Mouse (Mus musculus): ENCODE measurements around the gene Zcwpw1.

Zcwpw1 gene

DNA sequence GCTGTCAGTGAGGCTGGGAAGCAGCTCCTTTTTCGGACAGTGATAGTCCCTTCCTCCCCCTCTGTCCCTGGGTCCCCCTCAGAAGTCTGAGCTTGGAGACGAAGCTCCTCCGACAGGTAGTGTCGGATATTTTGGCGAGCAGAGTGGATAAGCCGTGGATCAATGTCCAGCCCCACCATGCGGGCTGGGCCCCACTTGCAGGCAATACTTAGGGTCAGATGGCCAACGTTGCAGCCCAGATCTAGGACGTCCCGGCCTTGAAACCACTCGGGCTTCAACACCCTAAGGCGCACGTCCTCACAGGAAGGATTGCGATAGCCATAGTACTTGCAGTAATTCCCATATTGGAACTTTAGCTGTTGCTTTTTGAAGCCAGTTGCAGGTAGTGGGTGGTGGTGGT, 3.1 kb upstream of the Zcwpw1 start:
- no peak for DNase-seq (ENCODE audit: low read depth, low spot score)

DNA sequence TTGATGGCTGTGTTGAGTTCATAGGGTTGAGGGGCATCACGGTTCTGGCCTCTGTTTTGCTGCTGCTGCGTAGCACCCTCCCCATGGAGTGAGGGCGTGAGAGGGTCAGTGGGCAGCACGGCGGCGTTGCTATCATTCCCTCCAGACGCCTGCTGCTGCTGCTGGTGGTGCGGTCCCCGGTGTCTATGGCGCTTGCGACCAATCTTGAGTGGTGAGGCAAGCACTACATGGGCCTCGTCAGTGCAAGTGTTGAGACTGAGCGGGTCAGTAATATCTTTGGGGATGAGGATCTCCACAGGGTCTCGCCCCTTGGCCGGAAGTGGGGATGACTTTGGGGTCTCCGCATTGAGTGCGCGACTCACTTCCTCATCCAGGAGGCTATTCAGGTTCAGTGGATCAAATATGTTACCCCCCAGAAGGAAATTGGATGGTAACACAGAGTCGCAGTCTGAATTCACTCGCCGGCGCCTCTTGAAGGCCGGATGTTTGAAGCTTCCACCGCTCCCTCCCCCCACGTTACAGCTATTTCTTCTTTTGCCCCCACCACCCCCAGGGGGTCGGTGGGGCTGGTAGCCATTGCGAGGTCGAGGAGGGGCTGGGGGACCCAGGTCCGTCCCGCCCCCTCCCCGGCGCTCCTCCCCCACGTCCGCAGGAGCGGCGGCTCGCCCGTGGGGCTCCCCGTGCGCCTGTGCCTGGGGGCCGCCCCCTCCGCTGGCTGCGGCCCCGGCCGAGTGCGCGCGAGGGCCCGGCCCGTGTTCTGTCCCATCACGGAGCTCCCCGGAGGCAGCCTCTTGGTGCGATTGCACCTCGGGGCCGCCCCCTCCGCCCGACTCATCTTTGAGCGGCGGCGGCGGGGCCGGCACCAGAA, 2.2 kb upstream of the Zcwpw1 start:
- no peak for DNase-seq (ENCODE audit: low read depth, low spot score)

DNA sequence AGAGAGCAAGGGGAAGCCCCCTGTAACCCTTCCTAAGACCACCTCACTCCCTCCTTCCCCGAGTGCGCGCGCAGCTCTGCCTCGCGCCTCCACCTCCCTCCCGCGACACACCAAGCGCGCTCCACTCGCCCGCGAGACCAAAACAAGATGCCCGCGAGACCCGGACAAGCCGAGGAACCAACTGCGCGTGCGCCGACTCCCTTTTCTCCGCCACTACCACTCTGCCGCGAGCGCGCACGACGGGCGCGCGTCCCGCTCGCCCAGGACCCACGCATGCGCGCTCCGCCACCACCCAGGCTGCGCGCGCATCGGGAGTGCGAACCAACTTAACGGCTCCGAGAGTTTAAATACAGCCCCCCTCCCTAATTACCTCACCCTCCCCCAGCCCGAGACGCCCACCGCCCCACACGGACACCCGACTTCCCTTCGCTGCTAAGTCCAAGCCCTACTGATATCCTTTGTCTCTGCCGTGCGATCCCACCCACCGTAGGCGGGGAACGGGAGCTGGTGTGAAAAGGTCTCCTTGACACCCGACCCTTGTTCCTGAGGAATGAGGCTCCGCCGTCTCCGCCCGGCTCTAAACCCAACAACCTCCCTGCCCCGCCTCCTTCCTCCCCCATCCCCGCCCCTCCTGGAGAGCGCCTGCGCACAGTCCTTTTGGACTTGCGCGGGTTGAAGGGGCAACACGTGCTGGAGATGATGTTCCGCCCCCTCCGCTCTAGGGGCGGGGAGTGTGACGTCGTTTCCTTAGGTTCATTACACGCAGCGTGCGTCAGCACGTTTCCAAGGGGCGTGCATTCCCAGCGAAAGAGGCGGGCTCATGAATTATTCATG, 1.3 kb upstream of the Zcwpw1 start:
- peak; percentile 100 for DNase-seq (ENCODE audit: low read depth, low spot score)

DNA sequence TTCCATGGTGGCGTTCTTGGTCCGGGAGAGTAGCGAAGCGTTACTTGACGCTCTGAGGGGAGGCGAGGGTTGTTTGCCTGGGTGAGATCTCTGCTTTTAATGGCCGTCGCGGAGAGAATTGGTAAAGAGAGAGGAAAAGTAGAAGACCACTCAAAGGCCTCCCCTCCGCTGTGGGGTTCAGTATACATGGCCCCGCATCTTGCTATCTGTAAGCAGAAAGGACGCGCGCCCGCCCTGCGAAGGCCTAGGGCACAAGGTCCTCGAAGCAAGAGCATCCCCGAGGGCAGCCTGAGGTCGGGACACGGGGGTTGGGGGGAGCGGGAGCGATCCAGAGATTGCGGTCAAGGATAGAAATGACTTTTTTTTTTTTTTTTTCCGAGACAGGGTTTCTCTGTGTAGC, 573 bp downstream of the Zcwpw1 start:
- no peak for DNase-seq (ENCODE audit: low read depth, low spot score)

DNA sequence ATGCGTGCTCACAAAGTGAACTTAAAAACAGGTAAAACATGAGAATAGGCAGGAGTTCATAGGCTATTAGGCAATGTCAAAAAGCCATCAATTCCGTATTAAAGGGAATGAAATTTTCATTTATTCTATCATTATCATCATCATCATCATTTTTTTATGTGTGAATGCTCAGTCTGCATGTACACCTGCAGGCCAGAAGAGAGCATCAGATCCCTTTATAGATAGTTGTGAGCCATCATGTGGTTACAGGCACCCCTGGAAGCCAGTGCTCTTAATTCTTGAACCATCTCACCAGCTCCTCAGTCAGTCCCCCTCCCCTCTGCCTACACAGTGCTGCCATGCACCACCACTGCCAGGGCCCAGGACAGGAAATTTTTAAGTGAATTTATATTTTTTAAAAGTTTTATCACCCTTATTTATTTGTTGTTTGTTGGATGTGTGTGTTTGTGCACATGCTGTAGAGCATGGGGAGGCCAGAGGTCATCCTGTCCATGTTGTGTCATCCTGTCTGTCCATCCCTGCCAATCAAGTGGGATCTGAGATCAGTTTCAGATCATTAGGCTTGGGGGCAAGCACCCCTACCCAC, 1.4 kb downstream of the Zcwpw1 start:
- no peak for DNase-seq (ENCODE audit: low read depth, low spot score)

GRCm38 (mm10) chr5:137791553-137791952, 4.0 kb downstream of the Zcwpw1 start:
- DNase-seq (ENCODE audit: low read depth, low spot score) = no peak

GRCm38 (mm10) chr5:137796606-137797005, 9.0 kb downstream of the Zcwpw1 start:
- no peak for DNase-seq (ENCODE audit: low read depth, low spot score)

DNA sequence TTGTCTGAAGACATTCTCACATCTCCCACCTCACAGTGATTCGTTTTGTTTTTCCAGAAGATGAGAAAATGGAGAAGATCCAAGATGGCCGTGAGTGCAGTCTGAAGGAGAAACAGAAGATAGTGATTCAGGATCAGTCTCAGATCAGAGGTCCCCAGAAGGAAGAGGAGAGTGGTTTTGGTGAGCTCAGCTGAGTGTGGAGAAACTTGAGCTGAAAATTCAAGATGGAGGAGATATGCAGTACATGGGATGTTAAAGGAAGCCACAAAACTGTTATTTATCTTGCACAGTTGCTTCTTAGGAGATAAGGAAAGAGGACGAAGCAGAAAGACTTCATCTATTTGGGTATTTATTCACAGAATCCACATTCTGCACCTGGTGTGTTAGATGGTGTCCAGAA, 13.3 kb downstream of the Zcwpw1 start:
- DNase-seq (ENCODE audit: low read depth, low spot score) = no peak

DNA sequence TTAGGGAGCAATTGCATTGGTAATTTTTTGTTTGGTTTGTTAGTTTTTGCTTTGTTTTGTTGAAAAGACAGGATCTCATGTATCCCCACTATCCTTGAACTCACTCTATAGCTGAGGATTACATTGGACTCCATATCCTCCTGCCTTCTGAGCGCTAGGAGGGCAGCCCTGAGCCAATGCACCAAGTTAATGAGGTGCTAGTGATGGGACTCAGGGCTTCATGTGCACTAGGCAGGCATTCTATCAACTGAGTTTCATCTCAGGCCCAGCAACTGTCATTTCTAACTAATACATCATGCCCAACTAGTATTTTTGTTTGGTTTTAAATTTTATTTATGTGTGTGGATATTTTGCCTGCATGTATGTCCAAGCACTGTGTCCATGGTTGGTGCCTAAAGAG, 18.6 kb downstream of the Zcwpw1 start:
- no peak for DNase-seq (ENCODE audit: low read depth, low spot score)

DNA sequence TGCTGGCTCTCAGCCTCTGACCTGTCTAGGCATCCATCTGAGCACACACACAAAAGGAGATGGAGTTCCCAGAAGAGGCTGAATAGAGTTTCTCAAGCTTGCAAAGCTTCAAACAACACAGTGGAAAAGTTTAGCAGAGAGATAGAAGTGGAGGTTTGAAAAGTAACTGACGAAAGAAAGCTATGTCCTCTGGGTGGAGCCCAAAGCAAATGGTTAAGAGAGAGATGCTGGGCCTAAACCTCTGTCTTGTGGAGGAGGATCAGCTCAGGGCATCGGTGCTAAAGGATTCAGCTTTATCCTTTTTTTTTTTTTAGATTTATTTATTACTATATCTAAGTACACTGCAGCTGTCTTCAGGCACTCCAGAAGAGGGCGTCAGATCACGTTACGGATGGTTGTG, 20.7 kb downstream of the Zcwpw1 start:
- DNase-seq (ENCODE audit: low read depth, low spot score) = no peak

- DNase-seq (ENCODE audit: low read depth, low spot score) = no peak
These were observed 30.0 kb downstream of the Zcwpw1 start for GRCm38 (mm10) chr5:137817466-137818222.

DNA sequence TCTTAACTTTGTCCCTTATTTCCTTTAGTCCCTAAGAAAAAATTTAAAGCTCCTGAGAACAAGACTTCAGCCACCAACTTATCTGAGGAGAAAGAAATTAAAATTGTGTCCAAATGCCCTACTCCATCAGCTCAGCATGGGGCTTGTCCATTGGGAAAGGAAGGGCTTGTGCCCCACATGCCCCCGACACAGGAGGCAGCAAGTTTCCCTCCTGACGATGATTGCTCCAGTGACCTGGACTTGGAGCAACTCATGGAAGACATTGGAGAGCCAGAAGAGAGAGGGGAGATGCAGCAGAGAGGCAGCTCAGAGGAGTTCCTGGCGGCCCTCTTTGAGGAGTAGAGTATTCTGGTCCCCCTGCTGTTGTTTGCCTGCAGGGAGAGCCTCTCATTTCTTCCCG, 34.5 kb downstream of the Zcwpw1 start:
- no peak for DNase-seq (ENCODE audit: low read depth, low spot score)

DNA sequence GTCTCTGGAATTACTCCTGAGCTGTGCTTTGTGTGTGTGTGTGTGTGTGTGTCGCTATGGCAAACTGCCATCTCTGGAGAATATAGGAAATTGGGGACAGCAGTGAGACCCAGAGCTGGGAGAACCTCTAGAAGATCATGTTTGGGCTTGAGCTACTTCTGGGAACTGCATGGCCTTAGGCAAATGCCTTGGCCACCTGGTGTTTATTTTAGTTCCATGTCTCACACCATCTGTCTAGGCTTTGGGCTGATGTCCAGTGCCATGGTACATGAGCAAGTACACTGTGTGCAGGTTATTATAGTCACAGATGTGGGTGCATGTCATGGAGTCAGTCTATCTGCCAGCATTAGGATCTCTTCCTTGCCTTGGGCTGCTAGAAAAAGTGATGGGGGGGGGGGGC, 35.0 kb downstream of the Zcwpw1 start:
- DNase-seq (ENCODE audit: low read depth, low spot score) = no peak

DNA sequence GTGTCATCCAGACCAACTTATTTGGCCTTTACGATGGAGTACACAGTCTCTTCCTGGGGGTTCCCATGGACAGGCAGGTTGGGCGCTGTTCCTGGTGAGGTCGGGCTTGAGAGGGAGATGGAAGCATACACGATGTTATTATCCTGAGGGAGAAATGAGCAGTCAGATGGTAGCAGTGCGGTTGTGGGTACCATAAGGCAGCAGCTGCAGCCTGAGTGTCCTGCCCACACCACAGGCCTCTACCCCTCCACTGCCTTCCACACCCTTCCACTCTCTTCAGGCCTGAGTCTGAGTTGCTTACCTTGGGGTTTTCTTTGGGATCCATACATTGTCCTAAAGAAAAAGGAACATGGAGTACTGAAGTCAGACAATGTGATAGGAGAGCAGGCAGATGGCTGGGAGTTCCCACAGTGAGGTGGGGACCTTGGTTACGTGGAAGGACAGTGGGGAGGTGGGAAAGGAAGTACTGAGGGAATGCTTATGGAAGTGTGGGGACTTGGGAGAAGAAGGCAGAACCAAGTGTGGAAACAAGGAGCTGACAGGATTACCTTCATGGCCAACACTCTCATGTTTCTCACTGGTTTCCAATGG, 36.0 kb downstream of the Zcwpw1 start:
- no peak for DNase-seq (ENCODE audit: low read depth, low spot score)

- DNase-seq (ENCODE audit: low read depth, low spot score) = no peak
These were observed 37.4 kb downstream of the Zcwpw1 start for GRCm38 (mm10) chr5:137825030-137825429.

DNA sequence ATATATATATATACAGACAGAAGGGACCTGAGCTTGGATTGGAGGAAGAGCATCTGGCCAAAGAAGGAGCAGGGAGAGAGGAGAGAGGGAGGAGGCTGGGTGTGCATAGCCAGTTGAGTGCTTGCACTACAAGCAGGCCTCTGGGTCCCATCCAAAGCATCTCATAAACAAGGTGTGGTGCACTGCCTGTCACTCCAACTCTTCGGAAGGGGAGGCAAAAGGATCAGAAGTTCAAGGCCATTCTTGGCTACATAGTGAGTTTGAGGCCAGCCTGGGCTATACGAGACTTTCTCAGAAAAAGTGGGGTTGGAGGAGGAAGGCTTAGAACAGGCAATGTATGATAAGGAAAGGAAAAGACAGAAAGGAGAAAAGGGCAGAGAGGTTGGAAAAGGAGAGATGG, 38.4 kb downstream of the Zcwpw1 start:
- no peak for DNase-seq (ENCODE audit: low read depth, low spot score)

GRCm38 (mm10) chr5:137826421-137826820, 38.8 kb downstream of the Zcwpw1 start:
- no peak for DNase-seq (ENCODE audit: low read depth, low spot score)

DNA sequence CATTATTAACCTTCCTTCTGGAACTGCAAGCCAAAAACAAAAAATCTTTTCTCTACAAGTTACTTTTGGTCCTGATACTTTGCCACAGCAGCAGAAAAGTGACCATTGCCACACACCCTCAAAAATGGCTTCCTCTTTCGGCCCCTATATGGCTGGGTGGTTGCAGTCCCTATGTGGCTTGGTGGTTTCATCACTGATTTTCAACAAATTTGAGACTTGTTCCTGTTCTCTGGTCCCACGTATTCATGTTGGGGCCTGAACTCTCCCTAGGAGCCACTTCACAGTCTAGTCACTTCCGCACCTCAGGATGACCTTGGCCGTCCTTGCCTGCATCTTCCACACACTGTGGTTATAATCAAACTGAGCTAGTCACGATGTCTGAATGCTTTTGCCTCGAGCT, 41.1 kb downstream of the Zcwpw1 start:
- DNase-seq (ENCODE audit: low read depth, low spot score) = no peak

DNA sequence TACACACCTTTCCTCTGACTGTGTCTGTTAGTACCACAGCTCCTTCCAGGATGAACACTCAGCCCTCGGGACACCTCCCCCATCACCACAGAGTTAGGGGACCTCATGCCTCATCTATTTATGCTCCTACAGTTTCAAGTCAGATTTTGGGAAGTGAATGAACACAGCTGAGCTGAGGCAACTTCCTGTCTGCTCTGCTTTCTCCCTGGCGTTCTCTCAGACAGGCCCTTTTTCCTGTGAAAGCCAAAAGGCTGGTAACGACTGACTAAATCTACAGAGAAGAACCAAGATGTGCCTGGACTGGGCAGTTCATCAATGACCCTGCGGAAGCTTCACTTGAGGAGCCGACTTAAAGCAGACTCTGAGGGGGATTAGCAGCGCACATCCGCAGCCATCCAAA, 42.6 kb downstream of the Zcwpw1 start:
- DNase-seq (ENCODE audit: low read depth, low spot score) = no peak

GRCm38 (mm10) chr5:137831106-137831505, 43.5 kb downstream of the Zcwpw1 start:
- DNase-seq (ENCODE audit: low read depth, low spot score) = no peak

DNA sequence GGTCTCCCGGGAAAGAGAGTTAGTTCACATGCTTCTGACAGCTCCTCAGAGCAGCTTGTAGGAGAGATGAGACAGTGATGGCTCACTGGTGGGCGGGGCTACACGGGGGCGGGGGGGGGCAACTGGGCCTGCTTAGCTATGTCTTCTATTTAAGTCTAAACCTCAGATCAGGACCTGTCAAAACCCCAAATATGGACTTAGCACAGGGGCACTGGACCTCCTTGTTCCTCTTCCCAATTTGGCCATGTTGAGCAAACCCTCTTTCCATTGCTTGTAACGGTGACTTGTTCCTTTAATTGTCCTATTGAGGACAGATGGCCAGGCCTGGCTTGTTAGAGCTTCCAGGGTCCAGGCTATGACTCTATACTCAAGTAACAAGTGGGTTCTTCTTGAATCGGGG, 43.9 kb downstream of the Zcwpw1 start:
- DNase-seq (ENCODE audit: low read depth, low spot score) = no peak

Measured in embryo, embryonic 11.5 days (tissue).